Mouse (Mus musculus): ENCODE measurements around the gene Slc17a5.
"Not testable (repeated sequence)": the region's sequence is repeated elsewhere in the genome, so short reads cannot be mapped to it uniquely, and the experiment has no call there.

Slc17a5 gene

DNA sequence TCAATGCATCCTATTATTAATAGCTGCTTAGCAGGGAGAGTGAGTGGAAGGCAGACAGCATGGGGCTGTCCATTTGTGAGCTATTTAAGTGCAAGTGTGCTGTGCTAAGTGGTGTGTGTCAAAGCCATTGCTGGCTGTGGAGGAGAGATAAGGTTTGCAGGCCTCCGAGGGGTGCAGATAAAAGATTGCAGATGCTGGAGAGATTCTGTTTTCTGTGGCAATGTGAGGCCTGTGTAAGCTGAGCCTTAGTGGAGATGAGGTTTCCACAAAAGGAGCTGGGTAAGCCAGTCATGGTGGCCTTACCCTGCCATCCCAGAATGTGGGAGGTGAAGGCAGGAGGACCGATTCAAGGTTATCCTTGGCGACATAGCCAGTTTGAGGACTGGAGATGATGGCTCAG lies 71.7 kb downstream of the Slc17a5 start:
- DNase-seq, result no peak

DNA sequence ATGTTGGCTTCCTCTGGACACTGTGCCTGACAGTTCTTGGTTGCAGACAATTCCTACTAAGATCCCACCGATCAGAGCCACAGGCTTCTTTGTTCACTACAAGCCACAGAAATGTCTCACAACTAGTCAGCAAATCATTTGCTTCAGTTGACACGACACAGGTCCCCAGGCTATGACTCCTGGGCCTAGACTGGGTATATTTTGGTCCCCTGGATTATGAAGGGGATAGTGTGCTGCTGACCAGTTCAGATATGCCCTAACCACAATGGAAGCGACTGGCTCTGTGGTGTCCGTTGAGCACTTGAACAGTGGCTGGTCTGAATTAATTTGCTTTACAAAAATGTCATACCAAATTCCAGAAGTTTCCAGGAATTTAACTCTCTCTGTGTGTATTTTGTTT lies 73.2 kb downstream of the Slc17a5 start:
- DNase-seq, result no peak

DNA sequence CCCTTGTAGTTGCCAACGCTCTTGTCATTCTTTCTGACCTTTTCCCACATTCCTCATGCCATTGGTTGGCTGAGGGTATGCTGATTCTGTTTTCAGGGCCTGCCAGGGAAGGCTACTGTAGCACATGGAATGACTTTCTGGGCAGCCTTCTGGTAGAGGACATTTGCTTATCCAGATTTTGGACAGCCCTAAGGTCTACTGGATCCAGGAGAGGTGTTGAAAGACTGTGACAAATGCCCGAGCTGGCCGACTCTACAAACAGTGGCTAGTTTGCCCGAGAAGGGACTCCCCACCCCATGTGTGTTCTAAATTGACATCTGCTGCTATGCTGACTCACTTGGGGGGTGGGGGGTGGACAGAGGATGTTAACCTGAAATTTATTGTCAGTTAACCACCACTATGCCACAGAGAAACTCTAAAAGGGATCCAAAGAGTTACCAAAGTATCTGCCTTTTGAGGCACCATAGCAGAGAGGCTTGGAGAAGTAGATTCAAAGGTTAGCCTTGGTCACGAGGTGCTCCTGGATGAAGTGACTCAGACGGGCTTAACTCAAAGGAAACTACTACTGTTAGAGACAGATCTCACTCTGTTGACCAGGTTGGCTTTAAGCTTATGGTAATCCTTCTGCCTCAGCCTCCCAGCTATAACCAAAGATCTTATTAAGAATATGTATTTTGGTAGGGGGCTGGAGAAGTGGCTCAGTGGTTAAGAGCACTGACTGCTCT lies 73.9 kb downstream of the Slc17a5 start:
- DNase-seq, result no peak

DNA sequence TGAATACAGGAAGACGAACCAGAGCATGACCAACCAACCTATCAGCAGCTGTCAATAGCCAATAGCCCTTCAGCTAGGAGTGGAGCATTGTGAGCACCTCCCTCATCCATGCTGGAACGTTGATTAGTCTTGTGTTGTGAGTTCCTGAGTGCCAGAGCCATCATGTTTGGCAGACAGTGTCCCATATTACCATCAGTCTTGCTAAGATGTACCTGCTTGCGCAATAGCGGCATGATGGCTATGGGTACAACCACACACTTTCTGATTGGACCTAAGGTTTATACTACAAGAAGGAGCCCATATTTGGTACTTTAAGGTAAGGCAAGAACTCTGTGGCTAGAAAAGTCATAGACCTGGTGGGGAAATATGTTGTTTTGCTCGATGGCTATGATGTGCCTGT lies 76.1 kb downstream of the Slc17a5 start:
- DNase-seq, result no peak

DNA sequence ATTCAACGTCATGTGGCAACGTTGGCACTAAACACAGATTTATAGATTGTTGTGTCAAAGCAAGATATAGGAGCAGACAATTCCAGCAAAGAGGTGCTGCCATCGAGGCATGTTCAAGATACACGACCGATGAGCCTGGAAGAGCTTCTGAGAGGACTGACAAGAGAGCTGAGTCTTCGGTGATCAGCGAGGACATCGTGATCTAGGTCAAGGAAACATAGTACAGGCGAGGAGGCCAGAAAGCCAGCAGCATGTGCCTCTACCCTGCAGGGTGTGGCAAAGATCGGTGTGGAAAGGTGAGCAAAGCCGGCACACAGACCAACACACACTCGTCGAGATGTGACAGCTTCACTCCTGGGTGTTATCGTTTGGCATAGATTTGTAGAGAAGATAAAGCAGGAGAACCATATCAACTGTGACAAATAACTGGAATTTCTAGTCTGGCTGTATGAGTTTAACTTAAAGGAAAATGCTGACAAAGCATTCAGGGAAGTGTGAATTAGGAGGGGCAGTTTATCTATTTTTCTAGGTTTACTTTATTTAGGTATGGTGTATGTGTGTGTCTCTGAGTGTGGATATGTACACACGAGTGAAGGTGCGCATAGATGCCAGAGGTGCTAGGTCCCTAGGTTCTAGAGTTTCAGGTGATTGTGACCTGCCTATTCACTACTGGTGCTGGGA lies 79.6 kb downstream of the Slc17a5 start:
- no peak for DNase-seq

DNA sequence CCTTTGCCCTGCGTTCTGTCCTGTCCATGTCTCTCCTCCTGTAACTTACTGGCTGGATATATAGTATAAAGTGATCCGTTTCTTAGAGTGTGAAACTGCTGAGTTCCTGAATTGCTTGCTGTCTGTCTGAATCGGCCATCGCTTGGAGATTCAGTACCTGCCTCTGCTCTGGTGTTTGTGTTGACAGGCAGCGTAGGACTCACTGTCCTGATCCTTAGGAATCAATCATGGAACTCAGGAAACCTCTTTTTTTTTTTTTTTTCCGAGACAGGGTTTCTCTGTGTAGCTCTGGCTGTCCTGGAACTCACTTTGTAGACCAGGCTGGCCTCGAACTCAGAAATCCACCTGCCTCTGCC lies 81.1 kb downstream of the Slc17a5 start:
- DNase-seq, result no peak

DNA sequence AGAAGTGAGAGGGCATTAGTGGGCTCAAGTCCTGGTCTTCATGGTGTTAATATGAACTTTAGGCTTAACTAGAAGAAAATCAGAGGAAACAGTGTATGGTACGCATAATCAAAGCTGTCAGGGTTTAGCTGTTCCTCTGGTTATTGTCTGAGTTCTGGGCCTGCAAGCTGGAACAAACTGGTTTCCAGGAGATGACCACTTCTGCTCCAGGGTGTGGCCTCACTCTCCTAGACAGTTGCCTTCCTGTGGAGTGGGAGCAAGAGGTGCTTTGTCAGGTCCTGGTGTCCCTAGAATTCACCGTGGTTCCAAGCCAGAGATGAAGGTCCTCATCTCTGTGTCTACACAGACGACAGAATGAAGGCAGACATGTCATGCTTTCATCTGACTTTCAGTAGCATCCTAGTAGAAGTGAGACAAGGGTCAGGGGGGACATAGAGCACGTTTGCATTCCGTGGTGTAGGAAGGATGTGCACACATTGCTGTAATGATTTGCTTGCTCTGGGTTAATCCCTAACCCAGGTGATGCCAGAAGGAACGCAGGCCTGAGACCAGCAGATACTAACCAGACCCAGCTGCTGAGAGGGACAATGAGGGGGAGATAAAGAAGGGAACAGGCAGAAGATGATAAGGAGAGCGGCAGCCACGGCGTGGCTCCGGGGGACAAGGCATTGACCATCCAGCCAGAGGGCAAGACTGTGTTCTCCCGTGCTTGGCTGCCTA lies 81.7 kb downstream of the Slc17a5 start:
- DNase-seq, result peak; percentile 58

DNA sequence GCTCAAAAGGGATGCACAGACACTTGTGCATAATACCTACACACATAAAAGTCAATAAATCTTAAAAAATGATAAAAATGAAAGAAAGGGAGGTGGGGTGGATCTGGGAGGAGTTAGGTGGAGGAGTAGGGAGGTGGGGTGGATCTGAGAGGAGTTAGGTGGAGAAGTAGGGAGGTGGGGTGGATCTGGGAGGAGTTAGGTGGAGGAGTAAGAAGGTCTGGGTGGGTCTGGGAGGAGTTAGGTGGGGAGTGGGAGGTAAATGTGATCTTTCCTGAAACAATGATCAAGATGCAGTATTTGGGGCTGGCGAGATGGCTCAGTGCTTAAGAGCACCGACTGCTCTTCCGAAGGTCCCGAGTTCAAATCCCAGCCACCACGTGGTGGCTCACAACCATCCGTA lies 82.6 kb downstream of the Slc17a5 start:
- no peak for DNase-seq

DNA sequence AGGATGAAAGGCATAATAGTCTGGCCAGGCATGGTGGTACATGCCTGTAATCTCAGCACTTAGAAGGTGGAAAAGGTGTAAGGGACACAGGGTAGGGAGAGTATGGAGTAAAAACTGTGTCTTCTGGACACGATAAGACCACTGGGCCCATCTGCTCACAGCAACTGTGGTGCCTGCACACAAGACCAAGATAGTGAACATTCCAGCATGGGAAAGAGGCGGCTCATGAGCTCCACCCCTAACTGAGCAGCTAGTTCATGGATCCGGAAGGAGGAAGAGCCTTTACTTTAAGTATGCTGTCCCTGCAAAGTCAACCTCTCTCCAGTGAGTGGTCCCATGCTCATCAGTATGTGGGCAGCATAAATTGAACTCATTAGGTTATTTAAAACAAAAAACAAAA lies 83.2 kb downstream of the Slc17a5 start:
- DNase-seq, result no peak

DNA sequence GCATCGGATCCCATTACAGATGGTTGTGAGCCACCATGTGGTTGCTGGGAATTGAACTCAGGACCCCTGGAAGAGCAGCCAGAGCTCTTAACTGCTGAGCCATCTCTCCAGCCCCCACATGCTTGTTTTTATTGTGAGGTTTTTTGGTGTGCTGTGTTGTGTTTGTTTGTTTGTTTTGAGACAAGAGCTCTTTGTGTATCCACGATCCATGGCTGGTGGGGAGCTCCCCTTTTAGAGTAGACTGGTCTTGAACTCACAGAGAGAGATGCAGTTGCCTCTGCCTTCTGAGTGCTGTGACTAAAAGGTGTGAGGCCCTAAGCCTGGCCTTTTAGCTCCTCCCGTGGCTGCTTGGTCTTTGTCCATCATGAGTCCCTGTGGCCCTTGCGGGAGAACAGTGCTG lies 83.7 kb downstream of the Slc17a5 start:
- DNase-seq, result no peak

DNA sequence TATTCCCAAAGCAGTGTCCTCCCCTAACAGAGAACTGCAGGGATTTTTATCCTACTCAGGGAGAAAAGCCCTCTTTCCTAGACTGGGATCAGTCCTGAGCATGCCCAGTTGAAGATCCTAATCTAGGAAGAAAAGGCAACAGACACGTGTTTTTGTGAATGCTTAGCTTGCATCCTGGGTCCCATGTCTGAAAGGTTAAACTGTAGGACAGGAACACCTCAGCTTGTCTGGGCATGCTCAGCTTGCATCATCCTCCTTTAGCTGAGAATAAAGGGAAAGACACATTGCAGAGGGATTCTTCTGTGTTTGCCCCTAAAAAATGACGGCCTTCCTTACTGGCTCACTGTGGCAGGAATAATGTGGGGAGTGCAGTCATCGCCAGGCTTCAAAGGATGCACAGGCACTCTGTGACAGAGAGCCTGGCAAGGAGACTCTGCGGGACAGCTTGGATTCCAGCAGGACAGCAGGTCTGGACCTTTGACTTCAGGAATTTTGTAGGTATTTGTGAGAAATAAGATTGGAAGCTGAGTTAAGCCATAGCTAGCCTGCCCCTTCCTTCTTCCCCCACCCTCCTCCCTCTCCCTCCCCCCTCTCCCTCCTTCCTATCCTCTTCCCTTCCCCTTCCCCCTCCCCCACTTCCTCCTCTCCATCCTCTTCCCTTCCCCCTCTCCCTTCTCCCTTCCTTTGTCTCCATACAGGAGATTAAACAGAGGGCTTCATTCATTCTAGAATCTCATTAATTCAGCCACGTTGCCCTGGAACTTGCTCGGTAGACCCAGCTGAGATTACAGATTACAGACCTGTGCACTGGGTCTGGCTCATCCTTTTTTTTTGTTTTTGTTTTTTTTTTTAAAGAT lies 84.4 kb downstream of the Slc17a5 start:
- peak; percentile 13 for DNase-seq

DNA sequence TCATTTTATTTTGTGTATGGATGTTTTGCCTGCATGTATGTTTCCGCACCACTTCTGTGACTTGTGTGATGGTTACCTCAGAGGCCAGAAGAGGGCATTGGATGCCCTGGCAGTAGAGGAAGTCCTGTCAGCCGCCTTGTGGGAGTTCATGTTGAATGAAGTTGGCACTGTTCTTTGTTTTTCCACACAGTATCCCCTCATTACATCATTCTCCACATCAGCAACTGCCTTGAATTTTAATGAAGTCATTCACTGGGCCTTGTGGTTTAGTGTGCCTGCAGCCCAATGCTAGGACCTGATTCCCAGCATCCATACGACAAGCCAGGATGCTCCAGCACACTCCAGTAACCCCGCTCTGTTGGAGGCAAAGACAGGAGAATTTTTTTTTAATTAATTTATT lies 86.6 kb downstream of the Slc17a5 start:
- no peak for DNase-seq

DNA sequence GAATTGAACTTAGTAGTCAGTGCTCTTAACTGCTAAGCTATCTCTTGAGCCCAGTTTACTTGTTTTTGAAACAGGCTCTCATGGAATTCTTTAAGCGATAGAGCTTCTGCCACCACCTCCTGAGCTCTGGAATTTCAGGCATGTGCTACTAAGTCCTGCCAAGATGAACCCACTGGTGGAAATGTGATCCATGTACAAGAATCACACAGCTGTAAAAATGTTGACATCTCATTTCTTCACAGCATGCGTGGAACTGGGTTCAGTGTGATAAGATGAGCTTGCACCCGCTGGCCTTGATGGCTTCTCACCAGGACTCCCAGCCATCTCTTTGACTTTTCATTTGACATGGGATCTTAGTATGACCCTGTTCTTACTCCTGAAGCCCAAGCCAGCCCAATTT lies 87.5 kb downstream of the Slc17a5 start:
- no peak for DNase-seq

DNA sequence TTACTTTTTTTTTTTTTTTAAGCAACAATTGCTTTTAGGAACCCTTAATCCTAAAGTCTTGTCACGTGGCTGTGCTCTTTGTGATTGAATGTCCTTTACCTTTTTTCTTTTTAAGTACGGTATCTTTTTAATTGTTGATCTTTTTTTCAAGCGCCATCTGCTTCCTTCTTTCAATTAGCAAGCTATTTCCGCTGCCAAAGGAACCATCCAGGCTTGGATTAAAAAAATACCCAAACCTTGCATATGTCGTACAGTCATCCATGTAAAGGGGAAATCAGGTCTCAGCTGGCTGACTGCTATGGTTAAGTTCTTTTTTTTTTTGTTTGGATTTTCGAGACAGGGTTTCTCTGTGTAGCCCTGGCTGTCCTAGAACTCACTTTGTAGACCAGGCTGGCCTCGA lies 94.7 kb downstream of the Slc17a5 start:
- DNase-seq, result no peak

DNA sequence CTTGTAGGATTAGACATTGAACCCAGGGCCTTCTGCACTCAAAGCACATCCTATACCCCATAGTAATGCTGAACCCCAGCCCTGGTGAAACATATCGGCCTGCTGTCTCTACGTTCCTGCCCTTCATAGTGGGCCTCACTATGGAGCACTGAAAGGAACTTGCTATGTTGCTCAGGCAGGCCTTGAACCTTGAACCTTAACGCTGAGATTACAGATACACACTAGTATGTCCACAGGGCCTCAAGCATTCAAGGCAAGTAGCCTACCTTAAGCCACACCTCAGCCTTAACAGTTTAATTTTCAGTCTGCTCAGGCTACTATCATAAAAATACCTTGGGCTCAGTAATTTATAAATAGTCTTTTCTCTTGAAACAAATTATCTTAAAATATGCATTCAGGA lies 95.6 kb downstream of the Slc17a5 start:
- no peak for DNase-seq

DNA sequence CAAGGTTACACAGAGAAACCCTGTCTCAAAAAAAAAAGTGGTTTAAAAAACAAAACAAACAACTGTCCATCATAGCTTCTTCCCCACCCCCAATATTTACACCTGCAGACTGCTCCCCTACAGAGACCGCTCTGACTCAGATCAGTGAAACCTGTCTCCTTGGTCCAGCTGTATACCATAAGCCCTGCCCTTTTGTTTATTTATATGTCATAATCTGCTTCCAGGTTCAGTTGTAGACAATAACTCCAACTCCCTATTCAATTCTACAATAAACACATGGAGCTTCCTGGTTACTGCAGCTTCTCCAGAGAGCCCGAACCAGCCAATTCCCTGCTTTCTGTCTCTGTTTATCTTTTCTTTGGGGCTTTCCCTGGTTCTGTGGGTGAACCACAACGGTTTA lies 96.7 kb downstream of the Slc17a5 start:
- DNase-seq, result no peak

DNA sequence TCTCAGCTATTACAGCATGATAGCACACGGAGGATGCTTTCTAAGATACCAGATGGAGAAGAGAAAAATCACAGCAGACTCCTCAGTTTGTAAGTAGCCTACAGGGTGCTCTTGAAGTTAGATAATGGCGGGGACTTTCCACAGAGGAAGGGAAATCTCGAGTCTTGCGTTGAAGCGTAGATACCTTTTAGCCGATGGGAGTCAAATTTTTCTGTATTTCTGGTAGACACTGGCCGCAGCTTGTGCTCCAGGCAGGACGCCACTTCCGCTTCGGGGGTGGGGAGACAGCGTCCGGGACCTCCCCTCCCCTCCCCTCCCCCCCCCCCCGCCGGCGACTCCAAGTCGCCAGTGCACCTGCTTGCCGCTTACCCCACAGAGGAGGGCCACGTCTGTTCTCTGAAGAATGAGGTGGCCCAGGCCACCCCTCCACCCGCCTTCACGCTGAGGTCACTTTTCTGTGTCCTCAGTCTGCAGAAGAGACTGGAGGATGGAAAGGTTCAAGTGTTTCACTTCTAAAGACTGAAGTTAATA lies 98.9 kb downstream of the Slc17a5 start, which contains the start of gene Eef1a1:
TSS of gene Eef1a1 (minus strand) at position 262 of the 531 bp plus-strand sequence.
- DNase-seq, result peak; percentile 82

DNA sequence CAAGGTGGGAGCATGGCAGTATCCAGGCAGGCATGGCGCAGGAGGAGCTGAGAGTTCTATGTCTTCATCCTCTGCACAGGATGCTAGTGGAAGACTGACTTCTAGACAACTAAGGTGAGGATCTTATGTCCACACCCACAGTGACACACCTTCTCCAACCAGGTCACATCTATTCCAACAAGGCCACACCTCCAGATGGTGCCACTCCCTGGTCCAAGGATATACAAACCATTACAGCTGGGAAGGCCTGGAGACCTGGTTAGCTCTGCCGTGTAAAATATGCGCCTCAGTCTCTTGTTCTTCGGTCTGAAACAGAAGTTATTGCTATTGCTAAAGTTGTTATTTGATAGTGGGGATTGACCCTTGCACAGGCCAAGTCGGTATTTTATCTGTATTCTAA lies 99.8 kb downstream of the Slc17a5 start:
- not testable (repeated sequence) for DNase-seq

Measured in kidney, postnatal 10 days (tissue).